Mouse (Mus musculus): ENCODE data around the gene Zkscan14. TPM values are rescaled to one million over a fixed set of nuclear protein-coding genes. Genes with fewer than 3 reads are reported as not detected.
A peak's percentile ranks its signal among the peaks of the same experiment; 100 is the strongest.

Gene Zkscan14
- polyA plus RNA-seq, 1 experiment from 2014 or later, result 10.1 TPM

DNA sequence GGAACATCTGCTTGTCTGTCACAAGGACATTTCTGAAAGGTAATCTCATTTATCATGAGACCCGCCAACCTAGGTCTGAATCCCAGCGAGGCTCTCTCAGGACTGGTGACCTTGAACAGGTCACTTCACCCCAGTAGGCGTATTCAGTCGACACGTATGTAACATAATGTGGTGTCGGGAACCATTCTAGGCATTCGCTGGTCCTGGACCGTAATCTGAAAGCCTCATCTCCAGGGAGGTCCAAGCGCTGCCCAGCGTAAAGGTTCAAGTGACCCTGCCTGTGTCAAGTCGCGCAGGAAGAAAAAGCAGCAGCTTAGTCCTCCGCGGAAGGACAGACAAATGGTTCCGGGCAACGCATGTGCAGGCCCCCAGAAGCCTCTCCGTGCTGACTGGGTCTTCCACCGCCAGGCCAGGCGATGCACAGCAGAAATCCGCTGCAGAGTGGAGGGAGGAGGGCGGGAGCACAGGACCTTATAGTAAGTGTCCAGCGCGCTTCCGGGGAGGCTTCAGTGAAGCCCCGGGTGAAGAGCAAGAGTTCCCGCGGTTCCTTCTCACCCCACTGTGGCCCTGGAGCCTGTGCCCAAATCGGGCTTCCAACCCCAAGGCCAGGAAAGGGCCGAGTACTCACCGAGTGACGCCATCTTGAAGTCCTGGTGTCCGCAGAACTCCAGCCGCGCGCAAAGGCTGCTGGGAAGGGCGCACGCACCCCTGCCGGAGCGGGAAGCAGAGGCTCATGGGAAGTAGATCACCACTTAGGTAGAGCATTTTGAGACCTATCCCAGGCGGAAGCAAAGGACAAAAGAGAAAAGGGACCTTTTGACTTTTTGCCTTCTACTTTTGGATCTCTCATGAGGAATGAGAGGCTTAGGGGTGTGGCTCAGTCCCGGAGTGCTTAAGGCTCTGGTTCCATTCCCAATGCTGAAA lies 10.5 kb downstream of the Zkscan14 start:
- peak overlapping the region; percentile 57 for H3K4me3 ChIP-seq (replicated peaks; ENCODE audit: low read depth, low read length)
- H3K4me1 ChIP-seq (replicated peaks; ENCODE audit: insufficient read depth, low read length), result peaks cover 10% of the 10 kb centered on the region; the same call in 1 of the 2 replicates
- H3K27me3 ChIP-seq (ENCODE audit: insufficient read depth, low read length), result no peaks in the 10 kb centered on the region
- peak overlapping the region; percentile 86 for H3K9ac ChIP-seq (ENCODE audit: low read depth, low read length)
- H3K27ac ChIP-seq, result peak overlapping the region; percentile 91
- peak; percentile 95 for DNase-seq (ENCODE audit: low spot score)
- no peaks in the 10 kb centered on the region for H3K9me3 ChIP-seq (replicated peaks; ENCODE audit: low read length)
- no peak for TF ChIP-seq CTCF (IDR thresholded peaks at IDR 0.05; ENCODE audit: low read depth)
- under 1% methylated on average over 41 of the region's 41 CpGs for WGBS
- H3K36me3 ChIP-seq (ENCODE audit: insufficient read depth, low read length), result peaks cover 20% of the 10 kb centered on the region
- ATAC-seq (replicated peaks; ENCODE audit: low FRiP score, low read depth), result peak; percentile 89
- peak overlapping the region; percentile 69 for H3K4me2 ChIP-seq (ENCODE audit: low read length)

- Histone ChIP-seq H3K4me1 (replicated peaks; ENCODE audit: insufficient read depth, low read length) (peaks cover 10% of the 10 kb centered on the region; the same call in 1 of the 2 replicates), H3K27ac (peak overlapping the region; percentile 91; the same call in 1 of the 2 replicates), H3K9me3 (replicated peaks; ENCODE audit: low read length) (no peaks in the 10 kb centered on the region), H3K36me3 (ENCODE audit: insufficient read depth, low read length) (peaks cover 19% of the 10 kb centered on the region), H3K9ac (ENCODE audit: low read depth, low read length) (peak overlapping the region; percentile 86), H3K4me3 (replicated peaks; ENCODE audit: low read depth, low read length) (peak overlapping the region; percentile 57), H3K4me2 (ENCODE audit: low read length) (peak overlapping the region; percentile 69), H3K27me3 (ENCODE audit: insufficient read depth, low read length) (no peaks in the 10 kb centered on the region)
- ATAC-seq (replicated peaks; ENCODE audit: low FRiP score, low read depth), result no peak
- no peak for DNase-seq (ENCODE audit: low spot score)
- TF ChIP-seq CTCF (IDR thresholded peaks at IDR 0.05; ENCODE audit: low read depth), result no peak
- WGBS, result 33% methylated on average over 5 of the region's 5 CpGs
Observed at GRCm38 (mm10) chr5:145190373-145190772, 11.3 kb downstream of the Zkscan14 start.

DNA sequence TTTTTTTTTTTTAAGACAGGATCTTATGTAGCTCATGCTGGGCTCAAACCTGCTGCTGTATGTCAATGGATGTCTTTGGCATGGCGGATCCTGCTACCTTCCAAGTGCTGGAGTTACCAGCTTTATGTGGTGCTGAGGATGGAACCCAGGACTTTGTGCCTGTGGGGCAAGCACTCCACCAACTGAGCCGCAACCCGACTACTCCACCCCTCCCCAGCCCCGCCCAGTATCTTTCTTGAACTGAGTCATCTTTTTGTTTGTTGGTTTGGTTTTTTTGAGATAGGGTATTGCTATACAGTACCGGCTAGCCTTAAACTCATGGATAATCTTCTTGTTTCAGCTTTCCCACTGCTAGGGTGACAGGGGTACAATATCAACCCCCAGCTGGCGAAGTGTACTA lies 12.3 kb downstream of the Zkscan14 start:
- 93% methylated on average over 6 of the region's 6 CpGs for WGBS
- no peak for TF ChIP-seq CTCF (IDR thresholded peaks at IDR 0.05; ENCODE audit: low read depth)
- Histone ChIP-seq H3K4me2 (ENCODE audit: low read length) (no peak overlapping the region; the same call in 1 of the 2 replicates), H3K36me3 (ENCODE audit: insufficient read depth, low read length) (peaks cover 25% of the 10 kb centered on the region), H3K4me1 (replicated peaks; ENCODE audit: insufficient read depth, low read length) (peaks cover 10% of the 10 kb centered on the region; the same call in 1 of the 2 replicates), H3K9me3 (replicated peaks; ENCODE audit: low read length) (no peaks in the 10 kb centered on the region), H3K27ac (no peak overlapping the region), H3K4me3 (replicated peaks; ENCODE audit: low read depth, low read length) (no peak overlapping the region), H3K27me3 (ENCODE audit: insufficient read depth, low read length) (no peaks in the 10 kb centered on the region), H3K9ac (ENCODE audit: low read depth, low read length) (no peak overlapping the region)
- ATAC-seq (replicated peaks; ENCODE audit: low FRiP score, low read depth), result no peak
- DNase-seq (ENCODE audit: low spot score), result no peak

- WGBS, result 83% methylated on average over 2 of the region's 2 CpGs
- H3K4me2 ChIP-seq (ENCODE audit: low read length), result no peak overlapping the region
Observed at GRCm38 (mm10) chr5:145185244-145185643, 16.4 kb downstream of the Zkscan14 start.

DNA sequence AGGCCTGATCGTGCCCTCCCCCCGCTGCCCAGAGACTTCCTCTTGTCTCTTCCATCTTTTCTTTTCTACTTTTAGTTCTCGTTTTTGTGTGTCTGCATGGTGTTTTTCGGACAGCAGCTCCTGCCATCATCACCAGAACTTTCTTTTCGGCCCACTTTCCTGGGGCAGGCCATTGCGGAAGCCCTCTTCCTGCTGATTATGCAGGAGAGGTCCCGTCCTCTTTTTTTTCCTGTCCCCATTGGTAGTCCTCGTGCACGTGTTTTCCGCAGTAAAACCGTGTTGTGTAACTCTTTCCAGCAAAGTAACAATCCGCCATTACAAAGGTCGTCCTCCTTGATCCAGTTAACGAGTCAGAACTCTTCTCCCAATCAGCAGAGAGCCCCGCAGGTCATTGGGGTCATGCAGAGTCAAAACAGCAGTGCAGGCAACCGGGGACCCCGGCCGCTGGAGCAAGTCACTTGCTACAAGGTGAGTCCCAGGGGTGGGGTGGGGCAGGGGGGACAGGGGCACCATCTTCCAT lies 23.1 kb downstream of the Zkscan14 start:
- Histone ChIP-seq H3K36me3 (ENCODE audit: insufficient read depth, low read length) (peaks cover 71% of the 10 kb centered on the region), H3K9me3 (replicated peaks; ENCODE audit: low read length) (no peaks in the 10 kb centered on the region), H3K27ac (no peak overlapping the region), H3K9ac (ENCODE audit: low read depth, low read length) (no peak overlapping the region), H3K27me3 (ENCODE audit: insufficient read depth, low read length) (no peaks in the 10 kb centered on the region), H3K4me1 (replicated peaks; ENCODE audit: insufficient read depth, low read length) (no peaks in the 10 kb centered on the region), H3K4me3 (replicated peaks; ENCODE audit: low read depth, low read length) (no peak overlapping the region), H3K4me2 (ENCODE audit: low read length) (no peak overlapping the region)
- ATAC-seq (replicated peaks; ENCODE audit: low FRiP score, low read depth) (no peak), DNase-seq (ENCODE audit: low spot score) (no peak)
- 76% methylated on average over 18 of the region's 18 CpGs for WGBS
- TF ChIP-seq CTCF (IDR thresholded peaks at IDR 0.05; ENCODE audit: low read depth), result no peak

More at GRCm38 (mm10) chr5:145185244-145185643, 16.4 kb downstream of the Zkscan14 start:
- no peak for DNase-seq (ENCODE audit: low spot score)
- H3K4me3 ChIP-seq (replicated peaks; ENCODE audit: low read depth, low read length), result no peak overlapping the region
- no peak overlapping the region for H3K9ac ChIP-seq (ENCODE audit: low read depth, low read length)
- TF ChIP-seq CTCF (IDR thresholded peaks at IDR 0.05; ENCODE audit: low read depth), result no peak
- no peak overlapping the region for H3K27ac ChIP-seq
- H3K36me3 ChIP-seq (ENCODE audit: insufficient read depth, low read length), result peaks cover 63% of the 10 kb centered on the region
- no peaks in the 10 kb centered on the region for H3K9me3 ChIP-seq (replicated peaks; ENCODE audit: low read length)
- peaks cover 7% of the 10 kb centered on the region; the same call in 1 of the 2 replicates for H3K4me1 ChIP-seq (replicated peaks; ENCODE audit: insufficient read depth, low read length)
- no peaks in the 10 kb centered on the region for H3K27me3 ChIP-seq (ENCODE audit: insufficient read depth, low read length)
- no peak for ATAC-seq (replicated peaks; ENCODE audit: low FRiP score, low read depth)

DNA sequence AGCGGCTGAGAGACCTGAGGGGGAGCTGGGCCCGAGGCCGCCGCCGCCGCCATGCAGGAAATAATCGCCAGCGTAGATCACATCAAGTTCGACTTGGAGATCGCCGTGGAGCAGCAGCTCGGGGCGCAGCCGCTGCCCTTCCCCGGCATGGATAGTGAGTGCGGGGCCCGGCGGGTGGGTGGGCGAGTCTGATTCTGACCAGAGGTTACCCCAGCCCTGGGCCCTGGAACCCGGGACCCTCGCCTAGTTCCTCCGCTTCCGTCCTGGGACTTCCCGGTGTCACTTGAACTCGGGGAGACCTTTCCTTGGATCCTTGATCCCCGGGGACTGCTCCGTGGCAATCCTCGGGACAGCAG lies 34.4 kb downstream of the Zkscan14 start:
- WGBS, result 0% methylated on average over 27 of the region's 28 CpGs
- 0 out of 2 replicates have a peak, but pooled peaks cover 20% of the 10 kb centered on the region for H3K36me3 ChIP-seq (ENCODE audit: insufficient read depth, low read length)
- peak overlapping the region; percentile 83 for H3K4me3 ChIP-seq (replicated peaks; ENCODE audit: low read depth, low read length)
- H3K27me3 ChIP-seq (ENCODE audit: insufficient read depth, low read length), result no peaks in the 10 kb centered on the region
- H3K9ac ChIP-seq (ENCODE audit: low read depth, low read length), result peak overlapping the region; percentile 96
- no peaks in the 10 kb centered on the region for H3K9me3 ChIP-seq (replicated peaks; ENCODE audit: low read length)
- peak overlapping the region; percentile 91 for H3K27ac ChIP-seq
- no peak for TF ChIP-seq CTCF (IDR thresholded peaks at IDR 0.05; ENCODE audit: low read depth)
- DNase-seq (ENCODE audit: low spot score) (no peak), ATAC-seq (replicated peaks; ENCODE audit: low FRiP score, low read depth) (peak; percentile 55)
- H3K4me1 ChIP-seq (replicated peaks; ENCODE audit: insufficient read depth, low read length), result peaks cover 12% of the 10 kb centered on the region
- H3K4me2 ChIP-seq (ENCODE audit: low read length), result peak overlapping the region; percentile 92

All from kidney, postnatal 0 days (tissue).